In the genomic region with DNA sequence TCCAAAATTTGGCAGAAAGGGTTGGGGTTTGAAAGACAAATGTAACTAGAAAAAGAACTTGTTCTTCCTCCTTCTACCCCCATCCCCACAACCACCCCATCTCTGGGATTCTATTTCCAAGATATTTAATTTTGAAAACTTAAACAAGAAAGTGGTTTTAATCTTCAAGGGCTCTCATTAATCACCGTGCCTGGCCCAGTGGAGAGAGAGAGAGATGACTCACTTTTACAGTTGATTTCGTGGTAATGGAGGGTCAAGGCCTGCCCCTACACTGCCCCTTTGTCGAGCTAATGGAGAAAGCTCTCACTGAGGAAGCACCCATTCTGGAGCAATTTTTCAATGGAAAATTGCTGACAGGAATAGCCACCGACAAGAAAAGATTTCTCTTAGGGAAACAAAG, we compare ENCODE assay signal across 10 mouse cellular contexts.
"Had no signal": no experiment of that assay in that cellular context is flagged by ENCODE, and none has a peak within 500 bp of the region (broad histone marks: within the 10 kb centered on the region; RNA-seq: fewer than 3 reads in every experiment).

No protein-coding gene starts in this region.

- H3K36me3 ChIP-seq: limb, embryonic 12.5 days; midbrain, embryonic 12.5 days had no signal

- H3K27me3 ChIP-seq: limb, embryonic 12.5 days; midbrain, embryonic 12.5 days had no signal

- DNase-seq: kidney, postnatal 14 days; liver; lung, adult 18-20 months; retina, postnatal 1 day; right cerebral cortex, postnatal 4 days; spleen, adult 18-20 months; thymus, adult 18-20 months; thymus, postnatal 14 days had no signal

- H3K4me2 ChIP-seq: limb, embryonic 12.5 days; midbrain, embryonic 12.5 days had no signal

- H3K4me3 ChIP-seq: limb, embryonic 12.5 days; midbrain, embryonic 12.5 days had no signal
